Mouse (Mus musculus) granulocyte monocyte progenitor cell, adult 5-6 weeks (primary cell): ENCODE measurements around the gene Ada. TPM values are rescaled to one million over a fixed set of nuclear protein-coding genes. Genes with fewer than 3 reads are reported as not detected.

Experiments used
- total RNA-seq, 2 experiments: library from RNA; stranded (forward) in 1 of 2; stranded (reverse) in 1 of 2; fragments of 200-712, 200-1000 nt in 1 of 2; fragments of >200 nt in 1 of 2; fragmentation: Nextera tagmentation in 1 of 2; gene quantifications; 2 replicates each; pipeline ENCODE4 v1.2.3; 2014 to 2017

Ada gene
- total RNA-seq, 2 experiments from 2014 or later, result 17.0 to 22.8 TPM

Other genes with a start within 250 kb of the Ada start
- 0.37 and 1.6 TPM in 2 replicates for gene Hnf4a, start 243.4 kb downstream of the Ada start, total RNA-seq (2014; fragmentation: Nextera tagmentation)
- 0.15 and 0.30 TPM in 2 replicates for gene Hnf4a, start 243.4 kb downstream of the Ada start, total RNA-seq (2017)
- 21.1 and 21.8 TPM in 2 replicates for gene Ttpal, start 147.9 kb downstream of the Ada start, total RNA-seq (2014; fragmentation: Nextera tagmentation)
- gene Ttpal, start 147.9 kb downstream of the Ada start, total RNA-seq (2017), result 12.7 and 13.3 TPM in 2 replicates
- gene Serinc3, start 105.1 kb downstream of the Ada start, total RNA-seq (2014; fragmentation: Nextera tagmentation), result 505 and 572 TPM in 2 replicates
- 503 and 505 TPM in 2 replicates for gene Serinc3, start 105.1 kb downstream of the Ada start, total RNA-seq (2017)
- gene Pkig, start 91.9 kb downstream of the Ada start, total RNA-seq (2014; fragmentation: Nextera tagmentation), result 89.1 and 89.4 TPM in 2 replicates
- 52.2 and 65.1 TPM in 2 replicates for gene Pkig, start 91.9 kb downstream of the Ada start, total RNA-seq (2017)
- not detected in 2 replicates for gene Ccn5, start 70.6 kb upstream of the Ada start, total RNA-seq (2014; fragmentation: Nextera tagmentation)
- not detected in 2 replicates for gene Ccn5, start 70.6 kb upstream of the Ada start, total RNA-seq (2017)
- gene Kcnk15, start 103.4 kb upstream of the Ada start, total RNA-seq (2014; fragmentation: Nextera tagmentation), result not detected in 2 replicates
- not detected in 2 replicates for gene Kcnk15, start 103.4 kb upstream of the Ada start, total RNA-seq (2017)
- not detected in 2 replicates for gene Rims4, start 168.4 kb upstream of the Ada start, total RNA-seq (2014; fragmentation: Nextera tagmentation)
- not detected in 2 replicates for gene Rims4, start 168.4 kb upstream of the Ada start, total RNA-seq (2017)
- gene Ywhab, start 244.7 kb upstream of the Ada start, total RNA-seq (2014; fragmentation: Nextera tagmentation), result 125 and 137 TPM in 2 replicates
- gene Ywhab, start 244.7 kb upstream of the Ada start, total RNA-seq (2017), result 64.1 and 69.6 TPM in 2 replicates